Mouse (Mus musculus) urinary bladder, adult 18-20 months (tissue): ENCODE measurements around the gene Myef2.
"Not testable (repeated sequence)": the region's sequence is repeated elsewhere in the genome, so short reads cannot be mapped to it uniquely, and the experiment has no call there.

ENCODE experiments used
- DNase-seq, 2 experiments: peaks; one replicate each; pipeline ENCODE4 v3.0.0; 2022; ENCODE audit warnings: low spot score in 2 of 2, mixed read lengths in 2 of 2

The Myef2 gene

DNA sequence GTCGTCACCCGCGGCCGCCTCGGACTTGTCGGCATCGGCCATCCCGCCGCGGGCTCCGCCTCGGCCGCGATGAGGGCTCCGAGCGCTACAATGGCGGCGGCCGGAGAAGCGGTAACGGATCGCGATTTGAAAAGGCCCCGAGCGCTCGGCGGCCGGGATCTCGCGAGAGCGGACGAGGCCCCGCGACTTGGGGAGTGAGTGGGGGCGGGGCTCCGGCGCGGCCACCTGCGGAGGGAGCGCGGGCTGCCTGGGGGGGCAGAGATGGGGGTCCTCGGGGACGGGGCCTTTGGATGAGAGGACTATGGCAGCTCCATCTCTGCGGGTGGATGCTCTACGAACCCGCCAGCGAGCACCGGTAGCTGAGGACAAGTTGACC lies at the start of gene Myef2:
Gene Myef2, minus strand, starts transcription at position 185 of the 376 bp plus-strand sequence.
- peak; percentile 58 to 69 for DNase-seq

DNA sequence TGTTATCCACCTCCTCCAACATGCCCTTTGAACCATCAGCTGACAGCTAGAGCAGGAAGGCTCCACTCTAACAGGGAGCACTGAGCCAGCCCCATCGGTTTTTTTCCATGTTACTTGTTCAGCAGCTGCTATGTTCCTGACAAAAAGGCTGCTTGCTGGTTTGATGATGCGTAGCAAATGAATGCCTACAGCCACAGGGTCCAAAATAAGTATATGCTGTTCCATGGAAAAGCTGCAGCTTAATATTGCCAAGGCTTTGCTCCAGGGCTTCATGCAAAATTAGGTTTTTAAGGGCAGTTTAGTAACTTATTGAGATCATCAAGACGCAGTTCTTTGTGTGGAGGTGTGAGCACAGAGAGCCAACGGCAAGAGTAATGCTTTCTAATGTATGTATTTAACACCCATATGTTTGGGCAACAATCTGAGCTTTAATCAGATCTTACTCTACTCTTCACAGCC lies 38.6 kb upstream of the Myef2 start:
- no peak for DNase-seq

DNA sequence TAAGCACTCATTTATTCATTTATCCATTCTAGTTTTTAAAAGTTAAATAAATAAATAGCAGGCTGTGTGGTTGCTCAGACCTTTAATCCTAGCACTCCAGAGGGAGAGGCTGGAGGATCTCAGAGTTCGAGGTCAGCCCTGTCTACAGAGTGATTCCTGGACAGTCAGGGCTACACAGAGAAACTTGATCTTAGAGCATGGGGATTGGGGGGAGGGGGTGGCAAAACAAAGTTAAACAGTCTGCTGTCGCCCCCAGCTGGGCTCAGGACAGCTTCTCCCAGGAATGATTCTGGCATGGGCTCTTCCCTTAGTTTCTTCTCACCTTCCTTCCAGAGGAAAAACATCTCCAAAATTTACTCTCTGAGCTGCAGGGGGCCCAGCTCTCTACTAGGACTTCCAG lies 32.0 kb upstream of the Myef2 start:
- DNase-seq: no peak

DNA sequence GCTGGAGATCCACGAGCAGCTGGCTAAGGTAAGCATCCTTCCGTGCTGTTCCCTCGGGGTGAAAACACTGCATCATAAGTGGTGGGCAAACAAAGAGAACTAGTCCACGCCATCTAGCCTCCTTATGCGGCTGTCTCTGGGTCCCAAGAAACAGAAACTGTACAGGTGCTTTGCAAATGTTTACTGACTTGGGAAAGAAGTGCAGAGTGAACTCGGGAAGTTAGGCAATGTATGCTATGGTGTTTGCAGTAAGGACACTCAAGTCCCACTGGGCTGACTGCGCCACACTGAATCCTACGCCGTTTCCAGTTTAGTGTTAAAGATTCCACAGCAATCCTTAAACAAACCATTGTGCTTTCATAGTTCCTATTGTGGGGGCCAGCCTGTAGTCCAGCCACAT lies 30.8 kb upstream of the Myef2 start:
- DNase-seq: no peak

GRCm38 (mm10) chr2:125152388-125152787 lies 28.9 kb upstream of the Myef2 start, which contains the start of gene Slc12a1:
Slc12a1 (plus strand) TSS chr2:125152505.
- no peak for DNase-seq

- no peak for DNase-seq
These were observed 18.9 kb upstream of the Myef2 start for GRCm38 (mm10) chr2:125142336-125142735.

DNA sequence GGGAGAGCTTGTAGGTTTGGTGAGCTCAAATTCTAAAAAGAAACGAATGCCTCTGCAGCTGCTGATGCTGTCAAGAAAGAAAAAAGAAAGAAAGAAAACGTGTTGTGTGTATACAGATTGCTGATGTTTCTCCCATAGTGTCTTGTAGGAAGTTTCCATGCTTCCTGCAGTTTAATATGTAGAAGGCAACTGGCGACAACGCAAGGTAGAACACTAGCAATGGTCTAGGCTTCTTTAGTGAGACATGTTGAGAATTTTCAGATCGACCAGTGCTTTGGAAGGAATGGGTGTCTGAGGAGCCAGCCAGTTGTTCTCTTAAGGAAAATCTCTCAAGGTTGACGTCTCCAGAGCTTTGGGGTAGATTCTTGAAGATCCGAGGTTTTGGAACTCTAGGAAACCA lies 13.4 kb upstream of the Myef2 start:
- no peak for DNase-seq

DNA sequence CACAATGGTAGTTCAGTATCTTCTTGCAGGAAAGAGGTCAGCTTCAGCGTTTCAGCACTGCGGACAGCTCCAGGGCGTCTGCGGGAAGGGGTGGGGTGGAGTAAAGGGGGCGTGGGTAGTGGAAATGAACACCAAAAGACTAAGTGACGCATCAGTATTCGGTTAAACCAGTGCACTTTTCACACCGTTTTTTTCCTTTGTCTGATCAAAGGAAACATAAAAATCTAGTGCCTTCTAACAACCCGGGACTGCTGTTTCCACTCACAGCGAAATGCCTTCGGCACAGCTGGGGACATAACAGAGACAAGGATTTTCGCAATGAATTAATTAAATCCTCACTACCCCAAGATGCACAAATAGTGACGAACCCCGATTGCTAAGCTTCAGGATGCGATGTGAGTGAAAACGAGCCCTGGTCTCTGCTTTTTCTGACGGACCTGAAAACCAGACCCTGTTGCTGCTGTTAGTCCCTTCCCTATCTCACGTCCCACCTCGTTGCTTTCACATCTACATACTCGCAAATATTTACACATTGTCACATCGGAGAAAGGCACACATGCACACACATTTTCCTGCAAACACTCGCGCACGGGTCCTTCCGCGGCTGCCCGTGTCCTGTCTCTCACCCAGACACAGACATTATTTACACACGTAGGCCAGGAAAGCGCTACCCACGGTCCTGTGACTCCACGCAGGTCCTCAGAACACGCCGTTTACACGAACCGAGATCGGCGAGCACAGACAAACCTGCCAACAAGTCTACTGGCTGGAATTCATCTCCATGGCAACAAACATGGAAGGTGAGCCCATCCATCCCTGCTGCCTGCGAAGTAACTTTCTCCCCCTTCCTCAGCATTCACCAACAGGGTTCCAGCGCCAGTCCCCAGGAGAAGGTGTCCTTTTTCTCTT lies 12.7 kb upstream of the Myef2 start, which contains the start of gene Ctxn2:
Gene Ctxn2, plus strand, starts transcription at position 790 of the 909 bp plus-strand sequence.
- DNase-seq: peak; percentile 47 to 51

GRCm38 (mm10) chr2:125134113-125134512 lies 10.7 kb upstream of the Myef2 start:
- no peak for DNase-seq

GRCm38 (mm10) chr2:125126792-125127191 lies 3.3 kb upstream of the Myef2 start:
- DNase-seq: no peak

- no peak for DNase-seq
These were observed 2.4 kb upstream of the Myef2 start for GRCm38 (mm10) chr2:125125824-125126223.

DNA sequence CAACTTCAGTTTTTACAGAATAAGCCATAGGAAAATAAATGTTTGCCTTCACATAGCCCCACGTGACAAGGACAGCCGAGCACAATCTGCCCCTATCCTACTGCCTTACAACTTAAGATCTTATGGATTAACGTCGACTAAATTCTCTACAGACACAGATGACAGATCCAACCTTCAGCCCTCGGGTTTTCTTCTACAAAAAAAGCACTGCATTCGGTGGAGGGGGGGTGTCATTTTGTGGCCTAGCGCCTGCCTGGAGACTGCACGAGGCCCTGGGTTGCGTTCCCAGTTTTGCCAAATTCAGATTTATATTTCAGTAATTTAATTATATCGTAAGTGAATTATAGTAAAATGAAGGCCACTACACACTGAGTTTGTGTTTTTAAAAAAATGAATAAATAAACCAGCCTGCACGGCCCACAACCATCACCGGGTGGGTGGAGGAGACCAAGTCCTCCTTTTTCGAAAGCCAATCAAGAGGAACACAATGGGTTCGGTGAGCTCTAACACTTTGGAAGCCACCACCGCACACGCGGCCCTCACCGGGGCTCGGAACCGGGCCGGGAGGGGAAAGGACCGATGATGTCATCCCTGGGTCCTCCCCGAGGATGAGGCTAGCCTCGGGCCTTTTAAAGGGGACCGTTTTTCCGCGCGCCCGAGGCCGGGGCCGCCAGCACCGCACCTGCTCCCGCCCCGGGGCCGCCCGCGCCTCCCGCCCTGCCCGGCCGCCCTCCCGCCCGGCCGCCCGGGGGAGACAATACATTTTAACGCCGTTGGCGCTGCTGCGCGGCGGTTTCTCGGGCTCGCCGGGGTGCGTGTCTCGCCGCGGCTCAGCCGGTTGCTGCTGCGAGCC lies 611 bp downstream of the Myef2 start:
- peak; percentile 31 to 50 for DNase-seq

DNA sequence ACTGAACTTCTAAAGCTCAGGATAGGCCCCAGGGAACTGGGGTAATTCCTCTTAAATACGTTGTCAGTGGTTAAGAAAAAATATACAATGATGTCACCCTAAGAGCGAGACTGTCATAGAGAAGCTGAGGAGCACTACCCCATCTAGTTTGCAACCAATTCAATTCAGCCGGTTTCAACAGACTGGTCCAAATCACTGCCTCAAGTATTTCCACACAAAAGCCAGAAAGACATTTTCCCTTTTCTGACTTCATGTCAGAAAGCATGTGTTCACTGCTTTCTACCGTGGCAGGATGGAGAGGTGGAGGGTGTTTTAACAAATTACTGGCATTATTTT lies 1.2 kb downstream of the Myef2 start:
- no peak for DNase-seq

GRCm38 (mm10) chr2:125119381-125120110 lies 3.9 kb downstream of the Myef2 start:
- DNase-seq: no peak

DNA sequence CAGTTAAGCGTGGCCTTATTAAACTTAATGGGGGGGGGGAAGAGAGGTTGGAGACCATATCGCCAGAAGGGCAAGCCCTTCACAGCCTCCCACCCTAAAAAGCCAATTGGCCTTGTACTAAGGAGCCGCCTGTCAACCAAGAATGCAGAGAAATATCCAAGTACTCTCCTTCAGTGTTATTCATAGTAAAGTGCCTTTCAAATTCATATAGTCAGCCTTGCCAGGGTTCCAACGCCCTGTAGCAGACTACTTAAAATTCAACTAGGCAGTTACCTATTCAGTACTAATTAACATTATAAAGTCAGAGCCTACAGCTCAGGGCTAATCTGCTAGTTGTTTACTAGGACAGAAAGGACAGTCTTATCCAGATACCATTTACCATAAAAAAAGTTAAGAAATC lies 16.9 kb downstream of the Myef2 start:
- DNase-seq: not testable (repeated sequence)

GRCm38 (mm10) chr2:125104491-125104890 lies 19.0 kb downstream of the Myef2 start:
- not testable (repeated sequence) for DNase-seq

DNA sequence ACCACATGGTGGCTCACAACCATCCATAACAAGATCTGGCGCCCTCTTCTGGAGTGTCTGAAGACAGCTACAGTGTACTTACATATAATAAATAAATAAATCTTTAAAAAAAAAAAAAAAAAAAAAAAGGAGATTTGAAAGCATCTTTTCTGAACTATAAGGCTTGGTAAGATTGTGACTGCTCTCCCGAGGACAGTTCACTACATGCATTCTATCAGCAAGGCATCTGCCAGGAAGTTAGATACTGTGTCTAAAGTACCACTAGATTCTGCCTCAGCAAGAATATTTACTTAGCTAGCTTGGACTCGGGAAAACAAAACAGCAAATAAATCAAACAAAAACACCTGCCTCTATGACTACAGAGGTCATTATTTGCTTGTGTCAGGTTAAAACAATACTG lies 31.3 kb downstream of the Myef2 start:
- DNase-seq: not testable (repeated sequence)

GRCm38 (mm10) chr2:125088757-125089156 lies 34.7 kb downstream of the Myef2 start:
- no peak for DNase-seq

- no peak for DNase-seq
These were observed 39.6 kb downstream of the Myef2 start for GRCm38 (mm10) chr2:125083879-125084278.

- DNase-seq: no peak
These were observed 50.2 kb downstream of the Myef2 start for GRCm38 (mm10) chr2:125073056-125073780.

DNA sequence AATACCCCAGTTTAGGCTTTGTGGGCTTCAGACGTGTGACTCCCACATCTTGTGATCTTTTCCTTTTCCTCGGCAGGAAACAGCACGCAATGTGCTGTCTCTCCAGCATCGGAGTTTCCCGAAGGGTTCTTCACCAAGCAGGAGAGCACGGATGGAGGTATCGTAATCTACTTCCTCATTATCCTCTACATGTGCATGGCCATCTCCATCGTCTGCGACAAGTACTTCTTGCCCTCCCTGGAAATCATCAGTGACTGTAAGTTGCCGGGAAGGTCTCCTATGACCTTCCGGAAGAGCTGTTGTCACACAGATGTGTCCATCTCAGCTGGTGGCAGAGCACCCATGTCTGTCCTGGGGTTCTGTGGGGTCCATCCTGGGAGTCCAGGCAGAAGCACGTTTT lies 54.8 kb downstream of the Myef2 start:
- DNase-seq: no peak
